8 mouse cellular contexts compared by ENCODE assay signal in genomic region chr10:117150764-117151163, GRCm38 (mm10). TPM values are rescaled to one million over a fixed set of nuclear protein-coding genes. Genes with fewer than 3 reads are reported as not detected.
A peak's percentile ranks its signal among the peaks of the same experiment; 100 is the strongest.
DNase-seq lines count a peak whose midpoint lies in the region; ATAC-seq and TF ChIP-seq lines count a peak whose summit lies in the region.

No protein-coding gene starts in this region.

- peaks cover 55% of the 10 kb centered on the region for H3K4me1 ChIP-seq in forebrain, embryonic 10.5 days
- peaks cover 8% of the 10 kb centered on the region; the same call in 1 of the 2 replicates for H3K4me1 ChIP-seq in forebrain, embryonic 11.5 days (replicated peaks; ENCODE audit: control insufficient read depth, insufficient read depth, low read length)
- H3K4me1 ChIP-seq in lung, embryonic 16.5 days (replicated peaks; ENCODE audit: control insufficient read depth, insufficient read depth, low read length) = peaks cover 28% of the 10 kb centered on the region
- H3K4me1 ChIP-seq in hindbrain, embryonic 15.5 days (replicated peaks) = peaks cover 35% of the 10 kb centered on the region
- H3K4me1 ChIP-seq in midbrain, postnatal 0 days (ENCODE audit: insufficient read depth, low read length) = no peaks in the 10 kb centered on the region

- no peaks in the 10 kb centered on the region for H3K9me3 ChIP-seq in forebrain, embryonic 10.5 days
- no peaks in the 10 kb centered on the region for H3K9me3 ChIP-seq in forebrain, embryonic 11.5 days (ENCODE audit: control insufficient read depth, low read length)
- H3K9me3 ChIP-seq in lung, embryonic 16.5 days (ENCODE audit: control insufficient read depth, low read length) = no peaks in the 10 kb centered on the region
- H3K9me3 ChIP-seq in hindbrain, embryonic 15.5 days = no peaks in the 10 kb centered on the region
- no peaks in the 10 kb centered on the region for H3K9me3 ChIP-seq in midbrain, postnatal 0 days (ENCODE audit: low read length)

- no peak for TF ChIP-seq CTCF in midbrain, postnatal 0 days (IDR thresholded peaks at IDR 0.05)

- no peak overlapping the region for H3K27ac ChIP-seq in forebrain, embryonic 10.5 days
- H3K27ac ChIP-seq in forebrain, embryonic 11.5 days (ENCODE audit: low read depth, low read length) = no peak overlapping the region
- H3K27ac ChIP-seq in lung, embryonic 16.5 days (ENCODE audit: low read length) = no peak overlapping the region
- H3K27ac ChIP-seq in hindbrain, embryonic 15.5 days (replicated peaks) = no peak overlapping the region
- no peak overlapping the region for H3K27ac ChIP-seq in midbrain, postnatal 0 days (ENCODE audit: low read depth, low read length)

- H3K4me3 ChIP-seq in forebrain, embryonic 10.5 days = peak overlapping the region; percentile 70; the same call in 1 of the 2 replicates
- no peak overlapping the region for H3K4me3 ChIP-seq in forebrain, embryonic 11.5 days (ENCODE audit: low read depth, low read length)
- no peak overlapping the region for H3K4me3 ChIP-seq in lung, embryonic 16.5 days (ENCODE audit: low read length)
- peak overlapping the region; percentile 38; the same call in 1 of the 2 replicates for H3K4me3 ChIP-seq in hindbrain, embryonic 15.5 days
- H3K4me3 ChIP-seq in midbrain, postnatal 0 days (ENCODE audit: low read depth, low read length) = peak overlapping the region; percentile 34; the same call in 1 of the 2 replicates

- no peak overlapping the region for H3K9ac ChIP-seq in forebrain, embryonic 11.5 days (ENCODE audit: low read length)
- H3K9ac ChIP-seq in lung, embryonic 16.5 days (ENCODE audit: low read length) = no peak overlapping the region
- H3K9ac ChIP-seq in hindbrain, embryonic 15.5 days = no peak overlapping the region
- H3K9ac ChIP-seq in midbrain, postnatal 0 days (replicated peaks; ENCODE audit: low read length, poor library complexity, severe bottlenecking) = no peak overlapping the region

- no peak for ATAC-seq in forebrain, embryonic 11.5 days (replicated peaks; ENCODE audit: low FRiP score)
- ATAC-seq in lung, embryonic 16.5 days (ENCODE audit: low read depth) = no peak
- no peak for ATAC-seq in hindbrain, embryonic 15.5 days (ENCODE audit: low FRiP score, low read depth)
- no peak for ATAC-seq in midbrain, postnatal 0 days (ENCODE audit: low FRiP score)

- intact Hi-C loops in left cerebral cortex, postnatal 10 days (cut with DNase I) = no loop called here

- H3K36me3 ChIP-seq in forebrain, embryonic 10.5 days (replicated peaks) = no peaks in the 10 kb centered on the region
- no peaks in the 10 kb centered on the region for H3K36me3 ChIP-seq in forebrain, embryonic 11.5 days (ENCODE audit: control insufficient read depth, insufficient read depth, low read length)
- no peaks in the 10 kb centered on the region for H3K36me3 ChIP-seq in lung, embryonic 16.5 days (ENCODE audit: control insufficient read depth, insufficient read depth, low read length)
- no peaks in the 10 kb centered on the region for H3K36me3 ChIP-seq in hindbrain, embryonic 15.5 days
- no peaks in the 10 kb centered on the region for H3K36me3 ChIP-seq in midbrain, postnatal 0 days (ENCODE audit: insufficient read depth, low read length)

- no peak for DNase-seq in forebrain, embryonic 10.5 days (ENCODE audit: extremely low spot score, low spot score)
- no peak for DNase-seq in forebrain, embryonic 11.5 days (ENCODE audit: low spot score)
- no peak for DNase-seq in lung, postnatal 4 days
- DNase-seq in midbrain, postnatal 0 days (ENCODE audit: low spot score) = no peak
- DNase-seq in left cerebral cortex, postnatal 10 days (ENCODE audit: extremely low spot score in 1 of 2, low spot score in 2 of 2) = no peak
- no peak for DNase-seq in cerebellum, adult 18-20 months

- 9% methylated on average over 10 of the region's 10 CpGs for WGBS in forebrain, embryonic 10.5 days
- WGBS in forebrain, embryonic 11.5 days = 9% methylated on average over 10 of the region's 10 CpGs
- WGBS in lung, embryonic 16.5 days = 31% methylated on average over 10 of the region's 10 CpGs
- 25% methylated on average over 10 of the region's 10 CpGs for WGBS in hindbrain, embryonic 15.5 days
- 23% methylated on average over 10 of the region's 10 CpGs for WGBS in midbrain, postnatal 0 days

- H3K27me3 ChIP-seq in forebrain, embryonic 10.5 days (ENCODE audit: poor library complexity, severe bottlenecking) = peaks cover 36% of the 10 kb centered on the region
- H3K27me3 ChIP-seq in forebrain, embryonic 11.5 days (ENCODE audit: control insufficient read depth, insufficient read depth, low read length) = peaks cover 5% of the 10 kb centered on the region; the same call in 1 of the 2 replicates
- no peaks in the 10 kb centered on the region for H3K27me3 ChIP-seq in lung, embryonic 16.5 days (ENCODE audit: control insufficient read depth, insufficient read depth, low read depth, low read length)
- H3K27me3 ChIP-seq in hindbrain, embryonic 15.5 days = 0 out of 2 replicates have a peak, but pooled peaks cover 2% of the 10 kb centered on the region
- H3K27me3 ChIP-seq in midbrain, postnatal 0 days (ENCODE audit: insufficient read depth, low read length) = no peaks in the 10 kb centered on the region

- no peak overlapping the region for H3K4me2 ChIP-seq in forebrain, embryonic 11.5 days (ENCODE audit: low read depth, low read length, severe bottlenecking)
- H3K4me2 ChIP-seq in lung, embryonic 16.5 days (ENCODE audit: low read depth, low read length) = peak overlapping the region; percentile 68
- peak overlapping the region; percentile 75 for H3K4me2 ChIP-seq in hindbrain, embryonic 15.5 days
- H3K4me2 ChIP-seq in midbrain, postnatal 0 days (ENCODE audit: low read depth, low read length, poor library complexity, severe bottlenecking) = peak overlapping the region; percentile 72; the same call in 1 of the 2 replicates

RNA-seq across cellular contexts. Expression of gene Frs2, which starts 2.4 kb away (rescaled TPM):
- polyA plus RNA-seq in forebrain, embryonic 10.5 days (2016; fragmentation: Nextera tagmentation; extraction: Ambion mirVana) = 15.8 and 18.1 TPM in 2 replicates
- polyA plus RNA-seq in forebrain, embryonic 11.5 days (2014; fragmentation: Nextera tagmentation; extraction: Ambion mirVana) = 29.4 and 31.9 TPM in 2 replicates
- 19.4 and 20.8 TPM in 2 replicates for polyA plus RNA-seq in lung, embryonic 16.5 days (2015; fragmentation: Nextera tagmentation; extraction: Ambion mirVana)
- polyA plus RNA-seq in hindbrain, embryonic 15.5 days (2015; fragmentation: Nextera tagmentation; extraction: Ambion mirVana) = 20.3 and 23.4 TPM in 2 replicates
- 20.3 and 23.4 TPM in 2 replicates for total RNA-seq in midbrain, postnatal 0 days (2014; rRNA removed)
- 15.2 and 17.3 TPM in 2 replicates for polyA plus RNA-seq in midbrain, postnatal 0 days (2015; fragmentation: Nextera tagmentation; extraction: Ambion mirVana)
- total RNA-seq in left cerebral cortex, postnatal 10 days (2021) = 10 to 100 TPM; 25.3 to 26.8 TPM

Comparison
In these comparisons a context has a peak if more than half of its experiments do, and no peak if none do; other contexts are left out.
1. H3K4me3 ChIP-seq: peak in forebrain, embryonic 10.5 days (single experiment), hindbrain, embryonic 15.5 days (single experiment) and midbrain, postnatal 0 days (single experiment); none in forebrain, embryonic 11.5 days (single experiment) and lung, embryonic 16.5 days (single experiment).